Mouse (Mus musculus): Measurements from ENCODE around the gene Iah1.
A peak's percentile ranks its signal among the peaks of the same experiment; 100 is the strongest.

Iah1 gene

DNA sequence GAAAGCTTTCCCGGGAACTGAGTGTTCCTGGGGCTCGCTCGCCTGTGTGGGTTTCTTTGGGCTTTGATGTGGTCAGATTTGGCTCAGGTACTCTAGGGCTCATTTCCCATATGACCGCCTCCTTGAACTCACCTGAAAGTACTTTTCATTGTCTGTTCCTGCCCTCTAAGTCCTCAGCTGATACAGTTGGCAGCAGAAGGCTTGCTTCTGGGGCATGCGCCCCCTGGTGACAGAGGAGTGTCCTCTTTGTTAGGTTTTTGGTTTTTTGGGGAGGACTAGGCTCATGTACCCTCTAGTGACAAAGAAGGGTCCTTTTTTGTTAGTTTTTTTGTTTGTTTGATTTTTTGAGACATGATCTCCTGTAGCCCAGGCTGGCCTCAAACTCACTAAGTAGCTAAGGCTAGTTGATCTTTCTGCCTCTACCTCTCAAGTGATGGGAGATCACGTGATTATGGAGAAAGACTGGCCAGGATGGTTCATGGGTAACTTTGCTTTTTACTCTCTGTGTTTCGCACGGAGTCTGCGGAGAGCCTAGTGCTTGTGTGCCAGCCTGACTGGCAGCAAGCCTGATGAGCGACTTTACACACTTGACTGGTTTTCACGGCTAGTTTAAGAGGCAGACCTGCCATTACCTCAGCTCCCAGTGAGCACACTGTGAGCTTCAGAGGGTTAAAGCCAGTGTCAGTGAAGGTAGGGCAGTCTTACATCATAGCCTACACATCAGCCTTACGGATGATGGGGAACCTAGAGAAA, 2.1 kb downstream of the Iah1 start:
- DNase-seq (ENCODE audit: low read depth, low spot score) = peak; percentile 22

DNA sequence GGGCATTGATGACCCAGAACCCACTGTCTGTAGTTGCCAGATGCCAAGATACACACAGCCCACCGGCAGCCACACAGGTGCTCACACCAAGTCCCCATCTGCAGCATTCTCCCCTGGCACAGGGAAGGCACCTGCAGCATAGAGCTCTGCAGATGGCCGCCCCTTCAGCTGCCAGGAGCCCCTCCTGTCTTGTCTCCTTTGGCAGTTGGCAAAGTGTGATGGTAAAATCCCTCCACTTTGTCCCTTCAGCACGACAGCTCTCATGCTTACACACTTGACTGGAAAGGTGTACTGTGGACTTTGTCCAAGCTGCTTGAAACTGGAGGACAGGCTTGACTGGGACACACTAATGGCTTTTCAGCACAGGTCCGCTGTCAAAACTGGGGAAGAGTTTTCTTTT, 4.1 kb downstream of the Iah1 start:
- no peak for DNase-seq (ENCODE audit: low read depth, low spot score)

DNA sequence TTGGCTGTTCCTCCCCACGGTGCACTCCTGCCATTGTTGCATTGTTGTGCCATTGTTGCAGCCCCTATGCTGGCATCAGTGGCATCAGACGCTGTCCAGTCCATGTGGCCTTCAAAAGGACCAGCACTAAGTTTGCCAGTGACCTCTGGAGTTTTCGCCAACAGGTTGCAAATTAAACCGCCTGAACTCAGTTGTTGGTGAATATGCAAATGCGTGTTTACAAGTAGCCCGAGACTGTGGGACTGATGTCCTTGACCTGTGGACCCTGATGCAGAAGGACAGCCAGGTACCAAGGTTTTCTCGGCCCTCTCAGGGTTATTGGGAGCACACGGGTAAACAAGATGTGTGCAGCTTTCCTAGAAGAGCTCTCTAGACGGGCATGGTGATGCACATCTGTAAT, 5.0 kb downstream of the Iah1 start:
- DNase-seq (ENCODE audit: low read depth, low spot score) = no peak

DNA sequence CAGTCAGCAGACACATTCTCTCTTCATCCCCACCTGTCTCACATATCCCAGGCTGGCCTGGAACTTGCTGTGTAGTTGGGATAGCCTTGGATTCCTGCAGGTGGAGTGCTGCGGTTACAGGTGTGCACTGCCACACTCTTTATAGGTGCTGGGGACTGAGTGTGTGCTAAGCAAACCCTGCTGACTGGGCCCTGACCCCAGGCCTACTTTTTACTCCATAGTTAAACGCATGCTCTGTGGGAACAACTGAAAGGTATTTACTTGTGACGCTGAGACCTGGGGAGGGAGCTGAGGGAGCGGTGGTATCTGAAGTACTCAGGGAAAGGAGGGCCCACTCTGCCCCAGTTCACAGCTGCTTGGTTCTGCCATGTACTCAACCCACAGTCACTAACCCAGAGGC, 6.1 kb downstream of the Iah1 start:
- no peak for DNase-seq (ENCODE audit: low read depth, low spot score)

DNA sequence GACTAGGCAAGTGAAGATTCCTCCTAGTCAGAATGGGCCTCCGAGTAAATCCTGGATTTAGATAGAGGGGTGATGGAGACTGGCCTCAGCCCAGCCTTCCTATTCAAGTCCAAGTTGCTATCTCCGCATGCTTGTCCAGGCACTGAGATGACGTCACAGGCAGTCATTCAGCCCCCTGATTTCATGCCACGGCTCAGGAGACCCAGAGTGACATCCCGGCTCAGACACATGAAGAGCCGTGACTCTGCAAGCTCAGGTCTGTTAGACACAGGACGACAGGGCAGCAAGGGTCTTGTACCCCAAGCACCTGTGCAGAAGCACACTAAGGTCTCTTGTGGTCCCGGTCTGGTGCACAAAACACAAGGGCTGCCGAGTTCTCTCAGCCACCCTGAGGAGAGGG, 6.7 kb downstream of the Iah1 start:
- no peak for DNase-seq (ENCODE audit: low read depth, low spot score)

DNA sequence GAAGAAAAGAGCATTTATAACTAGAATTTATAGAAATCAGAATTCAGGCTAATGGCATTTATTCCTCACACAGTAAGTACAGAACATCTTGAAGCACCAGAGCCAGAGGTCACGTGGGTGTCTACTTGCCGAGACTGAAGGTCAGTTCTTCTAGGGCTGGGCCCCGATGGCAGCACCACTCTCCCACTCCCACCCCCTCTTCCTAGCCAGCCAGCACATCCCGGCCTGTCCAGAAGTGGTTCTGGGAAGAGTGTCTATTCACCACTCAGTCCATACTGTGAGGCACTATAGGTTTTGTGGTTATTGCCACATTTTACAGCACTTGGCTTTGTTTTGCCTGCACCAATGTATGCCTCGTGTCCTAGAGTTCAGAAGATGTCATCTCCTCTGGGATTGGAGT, 7.9 kb downstream of the Iah1 start:
- DNase-seq (ENCODE audit: low read depth, low spot score) = no peak

DNA sequence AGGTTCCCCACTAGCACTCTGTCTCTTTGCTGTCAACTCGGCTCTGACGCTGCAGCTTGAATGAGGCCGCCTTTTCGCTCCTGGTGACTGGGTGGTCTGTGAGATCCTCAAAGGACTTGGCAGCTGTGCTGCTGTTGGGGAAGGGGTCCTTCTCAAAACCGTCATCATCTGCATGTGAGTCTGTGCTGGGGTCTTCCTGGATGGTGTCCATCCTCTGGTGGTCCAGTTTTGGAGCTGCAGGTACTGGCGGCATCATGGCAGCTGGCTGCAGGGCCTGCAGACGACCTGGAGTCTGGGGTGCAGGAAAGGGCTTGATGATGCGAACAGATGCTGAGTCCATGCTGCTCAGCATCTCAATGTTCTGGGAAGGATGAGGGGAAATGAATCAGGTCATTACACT, 9.1 kb downstream of the Iah1 start:
- no peak for DNase-seq (ENCODE audit: low read depth, low spot score)

DNA sequence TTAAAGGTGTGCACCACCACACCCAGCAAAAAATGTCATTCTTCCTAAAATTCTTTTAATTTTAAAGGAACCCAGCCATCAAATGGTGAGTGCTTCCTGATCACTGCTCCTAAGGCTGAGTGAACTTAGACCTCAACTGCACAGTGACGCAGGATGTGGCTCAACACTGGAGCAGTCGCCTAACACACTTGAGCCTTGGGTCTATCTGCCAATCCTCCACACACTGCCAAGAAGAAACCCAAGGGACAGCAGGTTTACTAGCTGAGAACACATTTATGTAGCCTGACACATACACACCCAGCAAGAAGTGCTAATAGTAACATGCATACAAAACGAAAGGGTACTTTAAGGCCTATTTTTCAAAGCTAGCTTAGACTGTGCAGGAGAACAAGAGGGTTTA, 10.1 kb downstream of the Iah1 start:
- no peak for DNase-seq (ENCODE audit: low read depth, low spot score)

DNA sequence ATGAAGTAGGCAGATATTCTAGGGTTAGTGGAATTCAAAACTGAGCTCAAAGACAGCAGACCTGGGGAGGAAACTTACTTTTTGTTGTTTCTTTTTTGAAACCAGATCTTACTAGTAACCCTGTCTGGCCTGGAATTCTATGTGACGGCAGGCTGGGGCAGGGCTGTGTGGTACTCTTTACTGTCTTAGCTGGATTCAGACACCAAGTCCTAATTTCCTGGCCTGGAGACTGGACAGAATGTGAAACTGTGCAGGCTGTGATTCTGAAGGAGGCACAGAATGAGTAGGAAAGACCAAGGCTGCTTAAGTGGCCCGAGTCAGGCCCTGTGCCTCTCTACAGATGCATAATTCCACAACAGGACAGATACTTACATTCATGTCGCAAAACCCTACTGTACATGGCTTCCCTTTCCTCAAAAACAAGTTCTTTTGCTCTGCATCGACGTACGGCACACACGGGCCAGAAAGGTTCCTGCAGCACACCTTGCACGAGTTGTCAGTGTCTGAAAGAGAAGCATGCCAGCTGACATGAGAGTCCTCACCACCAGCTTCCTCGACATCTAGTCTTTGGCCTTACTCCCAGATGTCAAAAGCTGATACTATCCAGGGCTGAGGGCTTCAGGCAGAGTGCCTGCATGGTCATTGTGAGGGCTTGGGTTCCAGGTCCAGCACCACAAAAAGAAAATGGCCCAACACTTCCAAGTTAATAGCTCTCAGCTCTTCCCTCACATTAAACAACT, 13.6 kb downstream of the Iah1 start:
- no peak for DNase-seq (ENCODE audit: low read depth, low spot score)

DNA sequence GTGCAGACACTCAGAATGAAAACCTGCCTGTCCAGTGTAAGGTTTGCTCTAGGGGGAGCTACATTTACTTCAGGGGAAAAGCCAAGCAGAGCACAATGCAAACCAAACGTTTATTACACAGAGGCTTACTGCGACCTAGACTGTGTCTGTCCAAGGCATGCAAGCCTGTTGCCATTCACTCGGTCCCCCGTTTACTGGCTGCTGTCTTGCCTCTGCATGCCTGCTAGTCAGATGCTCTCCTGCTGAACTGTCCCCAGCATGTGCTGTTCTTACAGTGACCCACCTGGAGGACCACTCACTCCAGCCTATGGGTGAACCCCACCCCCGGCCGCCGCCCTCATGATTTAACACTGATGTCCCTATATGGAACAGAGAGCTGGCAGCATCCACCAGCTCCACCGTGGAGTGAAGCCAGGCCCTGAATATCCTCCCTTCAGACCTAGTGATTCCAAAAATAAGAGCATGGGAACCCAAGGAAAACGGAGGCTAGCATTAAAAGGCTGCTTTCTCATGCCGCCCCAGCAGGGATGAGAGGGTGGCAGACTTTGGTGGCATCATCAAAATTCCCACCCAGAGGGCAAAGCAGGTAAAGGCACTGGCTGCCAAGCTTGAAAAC, 14.9 kb downstream of the Iah1 start:
- no peak for DNase-seq (ENCODE audit: low read depth, low spot score)

DNA sequence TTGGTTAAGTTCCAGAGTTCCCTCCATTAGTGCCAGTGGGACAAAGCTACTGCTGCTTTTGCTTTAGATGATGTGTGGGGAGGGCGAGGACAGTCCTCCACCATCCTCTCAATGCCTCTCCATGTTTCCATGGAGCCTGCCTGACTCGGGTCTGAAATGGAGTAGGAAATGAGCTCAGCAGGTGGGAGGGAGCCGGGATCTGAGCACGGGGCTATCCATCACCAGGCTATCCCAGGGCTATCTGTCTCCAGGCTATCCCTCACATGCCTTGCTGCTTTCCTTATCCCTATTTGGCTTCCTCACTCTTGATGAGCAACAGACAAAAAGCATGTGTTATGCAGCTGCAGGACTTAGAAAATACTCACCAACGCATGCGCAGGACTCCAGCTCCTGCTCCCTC, 15.5 kb downstream of the Iah1 start:
- DNase-seq (ENCODE audit: low read depth, low spot score) = no peak

DNA sequence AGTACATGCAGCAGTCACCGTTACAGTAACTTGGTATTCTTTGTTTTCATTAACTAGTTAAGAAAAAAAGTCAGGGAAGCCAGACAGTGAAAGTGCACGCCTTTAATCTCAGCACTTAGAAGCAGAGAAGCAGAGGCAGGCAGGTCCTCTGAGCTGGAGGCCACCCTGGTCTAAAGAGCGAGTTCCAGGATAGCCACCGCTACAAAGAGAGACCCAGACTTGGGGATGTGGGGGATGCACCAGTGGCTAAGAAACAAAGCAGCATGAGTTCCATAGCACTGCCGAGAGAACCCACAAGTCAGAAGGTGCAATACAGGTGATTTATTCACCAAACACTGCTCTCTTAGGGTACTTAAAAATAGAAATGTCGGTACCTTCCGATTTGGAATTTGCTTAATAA, 16.8 kb downstream of the Iah1 start:
- DNase-seq (ENCODE audit: low read depth, low spot score) = no peak

DNA sequence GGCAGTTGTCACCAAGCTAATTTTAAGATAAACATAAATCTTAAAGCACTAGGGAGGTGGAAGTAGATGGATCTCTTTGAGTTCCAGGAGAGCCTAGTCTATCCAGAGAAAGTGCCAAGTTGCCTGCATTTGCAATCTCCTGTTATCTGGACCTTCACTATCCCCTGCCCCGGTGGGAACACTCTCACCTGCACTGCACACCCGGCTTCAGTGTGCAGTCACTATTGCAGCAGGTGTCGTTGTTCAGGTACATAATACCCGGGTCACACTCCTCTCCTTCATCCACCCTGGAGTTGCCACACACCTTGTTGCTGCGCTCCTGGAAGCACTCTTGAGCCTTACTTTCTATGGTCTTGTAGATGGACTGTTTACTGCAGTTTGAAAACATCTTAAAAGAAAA, 17.6 kb downstream of the Iah1 start:
- DNase-seq (ENCODE audit: low read depth, low spot score) = no peak

DNA sequence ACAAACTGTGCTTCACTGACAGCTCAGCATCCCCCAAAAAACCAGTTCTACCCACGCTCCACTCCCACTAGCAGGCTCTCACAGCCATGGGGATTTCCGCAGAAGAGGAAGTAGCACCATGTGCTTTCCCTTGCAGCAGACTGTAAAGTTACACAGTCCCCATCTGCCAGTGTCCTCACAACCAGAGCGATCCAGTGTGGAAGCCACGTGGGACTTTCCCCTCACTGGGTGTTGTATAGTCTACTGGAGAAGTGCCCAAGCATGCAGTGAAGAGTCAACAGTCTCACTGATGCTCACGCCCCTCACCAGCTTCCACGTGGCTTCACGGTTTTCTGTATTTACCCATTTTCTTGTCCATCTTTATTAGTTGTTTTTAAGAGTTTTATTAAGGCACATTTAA, 19.7 kb downstream of the Iah1 start:
- no peak for DNase-seq (ENCODE audit: low read depth, low spot score)

DNA sequence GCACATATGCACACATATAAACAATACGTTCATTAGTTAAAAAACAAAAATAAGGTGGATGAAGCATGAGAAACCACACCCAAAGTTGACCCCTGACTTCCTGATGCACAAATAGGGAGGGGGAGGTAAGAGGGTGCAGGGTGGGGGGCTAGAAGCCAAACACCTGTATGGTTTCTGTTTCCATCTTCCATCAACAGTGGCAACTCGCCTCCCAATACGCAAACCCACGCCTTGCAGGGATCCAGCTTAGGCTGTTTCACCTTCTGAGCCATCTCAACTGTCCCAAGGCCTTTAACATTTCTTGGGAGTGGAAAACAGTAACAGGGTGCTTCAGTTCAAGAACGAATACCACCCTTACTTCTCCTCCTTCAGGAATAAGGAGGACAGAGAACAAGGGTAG, 21.0 kb downstream of the Iah1 start:
- DNase-seq (ENCODE audit: low read depth, low spot score) = no peak

DNA sequence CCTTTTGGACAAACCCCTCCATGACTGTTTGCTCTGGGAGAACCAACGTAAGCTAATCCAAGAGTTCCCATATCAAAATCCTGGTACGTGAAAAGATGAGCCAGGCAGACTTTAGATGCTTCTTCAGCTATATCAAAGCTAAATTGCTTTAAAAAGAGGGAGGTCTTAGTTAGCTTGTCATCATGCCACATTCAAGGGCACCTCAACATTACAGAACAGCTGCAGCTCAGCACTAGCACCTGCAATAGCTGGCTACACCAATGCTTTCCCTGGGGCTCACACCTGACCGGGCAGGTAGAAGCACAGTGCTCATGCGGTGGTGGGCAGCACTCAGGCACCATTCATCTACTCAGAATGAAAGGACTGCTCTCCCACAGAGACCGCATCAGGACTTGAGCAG, 24.5 kb downstream of the Iah1 start:
- DNase-seq (ENCODE audit: low read depth, low spot score) = no peak

DNA sequence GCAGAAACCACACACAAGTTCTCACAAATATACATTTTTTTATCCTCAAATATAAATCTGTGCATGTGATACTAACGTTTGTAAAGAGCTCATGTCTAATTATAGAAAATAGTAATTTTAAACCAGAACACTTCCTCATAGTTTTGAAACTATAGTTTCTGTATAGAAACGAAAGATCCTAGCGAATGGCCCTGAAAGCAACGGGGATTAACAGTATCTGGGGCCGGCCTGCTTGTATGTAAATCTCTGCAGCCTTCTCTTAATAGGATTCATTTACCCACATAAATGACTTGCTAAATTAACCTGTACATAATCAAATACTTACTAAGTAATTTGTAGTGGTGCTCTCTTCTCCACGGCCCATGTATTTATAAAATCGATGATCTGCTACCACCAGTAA, 30.8 kb downstream of the Iah1 start:
- no peak for DNase-seq (ENCODE audit: low read depth, low spot score)

DNA sequence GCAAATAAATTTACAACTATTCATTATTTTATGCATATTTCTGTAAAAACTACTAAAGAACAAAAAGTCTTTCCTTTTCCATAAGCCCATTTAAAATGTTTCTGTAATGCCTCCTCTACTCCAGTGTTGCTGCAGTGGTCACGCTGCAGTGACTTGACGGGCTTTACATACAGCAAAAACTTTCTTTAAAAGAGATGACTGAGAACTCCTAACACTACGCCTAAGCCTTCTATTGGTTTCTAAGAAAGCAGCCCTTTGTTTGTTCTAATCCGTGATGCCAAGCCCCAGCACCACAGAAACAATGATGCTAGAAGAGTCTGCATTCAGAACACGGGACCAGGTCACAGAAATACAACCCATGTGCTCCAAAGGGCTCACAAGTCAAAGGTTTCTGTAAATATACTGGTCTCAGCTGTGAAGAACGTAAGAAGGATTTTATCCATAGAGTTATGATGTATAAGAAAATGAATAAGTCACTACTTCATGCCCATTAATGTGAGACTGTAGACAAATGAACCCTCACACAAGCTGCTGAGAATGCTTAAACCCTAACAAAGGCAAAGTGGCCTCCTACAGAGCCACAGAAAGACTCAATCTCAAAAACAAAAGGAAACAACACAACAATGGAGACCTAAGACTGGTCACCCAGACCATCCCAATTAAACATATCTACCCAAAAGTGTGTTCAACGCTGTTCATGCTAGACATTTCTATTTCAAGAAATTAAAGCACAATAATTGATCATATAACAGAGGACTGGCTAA, 34.1 kb downstream of the Iah1 start:
- DNase-seq (ENCODE audit: low read depth, low spot score) = no peak

DNA sequence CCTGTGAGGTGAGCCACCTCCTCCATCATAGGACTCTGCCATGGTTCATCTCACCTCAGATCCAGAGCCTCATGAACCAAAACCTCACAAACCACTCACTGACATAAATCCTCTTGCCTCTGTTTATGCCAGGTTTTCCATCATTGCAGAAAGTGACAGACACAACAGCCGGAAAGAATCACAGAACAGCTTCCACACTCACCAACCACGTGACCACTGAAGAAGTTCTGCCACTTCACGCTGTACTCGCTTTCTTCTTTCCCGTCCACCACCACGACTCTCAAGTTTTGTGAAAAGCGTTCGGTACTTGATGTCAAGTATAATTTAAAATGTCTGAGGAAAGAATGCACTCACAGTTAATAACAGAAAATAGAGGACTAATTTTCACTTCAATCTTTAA, 37.5 kb downstream of the Iah1 start:
- no peak for DNase-seq (ENCODE audit: low read depth, low spot score)

DNA sequence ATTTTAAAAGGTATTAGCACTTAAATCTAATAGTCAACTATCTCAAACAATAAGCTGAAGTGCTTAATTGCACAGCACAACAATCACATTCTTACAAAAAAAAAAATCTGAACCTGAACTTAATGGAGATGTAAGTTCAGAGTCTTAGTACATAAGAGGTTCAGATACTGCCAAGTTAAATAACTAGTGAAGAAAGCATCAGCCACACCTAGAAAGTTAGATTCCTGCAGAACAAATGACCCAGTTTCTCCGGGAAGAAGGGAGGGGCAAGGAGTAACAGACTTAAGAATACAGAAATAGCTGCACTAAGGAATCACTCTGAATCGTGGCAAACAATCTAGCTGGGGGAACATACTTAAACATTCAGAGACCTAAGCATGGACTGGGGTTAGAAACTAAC, 46.5 kb downstream of the Iah1 start:
- DNase-seq (ENCODE audit: low read depth, low spot score) = no peak

DNA sequence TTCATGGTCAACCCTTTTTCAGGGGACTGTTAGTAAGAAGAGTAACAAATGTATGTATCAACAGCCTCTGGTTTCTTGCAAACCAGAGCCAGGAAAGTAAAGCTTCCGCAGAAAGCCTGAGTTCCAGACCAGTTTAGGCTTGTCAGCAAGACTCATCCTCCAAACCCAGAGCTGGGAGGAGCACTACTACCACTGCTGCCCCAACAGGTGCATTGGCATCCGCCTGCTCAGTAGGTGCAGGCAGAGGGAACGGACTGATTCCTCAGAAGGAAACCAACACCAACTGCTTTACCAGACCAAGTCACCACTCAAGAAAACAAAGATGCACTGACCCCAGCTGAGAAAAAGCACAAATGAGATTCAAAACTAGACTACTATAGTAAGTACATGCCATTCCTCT, 47.0 kb downstream of the Iah1 start:
- no peak for DNase-seq (ENCODE audit: low read depth, low spot score)
